In the genomic region with DNA sequence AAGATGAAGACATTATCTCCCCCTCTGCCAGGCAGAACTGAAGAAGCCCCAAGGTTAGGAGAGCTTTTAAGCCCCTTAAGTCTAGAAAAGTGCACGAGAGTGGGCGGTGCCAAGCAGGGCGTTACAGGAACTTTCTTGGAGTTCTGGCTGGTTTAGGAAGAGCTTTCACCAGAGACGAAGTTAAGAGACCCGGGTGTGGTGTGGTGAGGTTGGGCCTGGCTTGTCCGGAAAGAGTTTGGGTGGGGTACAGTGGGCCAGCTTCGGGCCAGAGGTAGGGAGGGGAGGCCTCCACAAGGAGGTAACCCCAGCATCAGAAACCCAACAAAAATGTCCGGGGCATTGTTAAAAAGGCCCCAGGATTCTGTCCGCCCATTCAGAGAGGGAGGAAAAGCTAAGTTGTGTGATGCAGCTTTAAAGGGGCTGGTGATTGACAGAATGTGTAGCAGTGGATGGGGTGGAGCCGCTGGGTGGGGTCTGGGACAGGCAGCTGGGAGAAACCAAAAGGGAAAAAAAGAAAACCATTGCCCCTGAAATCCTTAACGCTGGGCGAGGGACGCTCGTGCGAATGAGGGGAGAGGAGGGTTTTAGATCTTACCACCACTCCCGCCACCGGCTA, we compare ENCODE assay signal across 8 mouse cellular contexts. TPM values are rescaled to one million over a fixed set of nuclear protein-coding genes. Genes with fewer than 3 reads are reported as not detected.
DNase-seq lines count a peak whose midpoint lies in the region; ATAC-seq and TF ChIP-seq lines count a peak whose summit lies in the region.

A gene (plus strand): TSS at position 163 of the 616 bp plus-strand sequence.

- WGBS in embryonic facial prominence, embryonic 15.5 days: 21% methylated on average over 17 of the region's 17 CpGs
- 26% methylated on average over 17 of the region's 17 CpGs for WGBS in hindbrain, embryonic 14.5 days
- 16% methylated on average over 17 of the region's 17 CpGs for WGBS in limb, embryonic 14.5 days
- 25% methylated on average over 17 of the region's 17 CpGs for WGBS in midbrain, embryonic 15.5 days

- TF ChIP-seq CTCF in G1E (IDR thresholded peaks at IDR 0.05; ENCODE audit: low read depth, low read length): no peak

- H3K4me1 ChIP-seq in G1E (ENCODE audit: insufficient read depth, low read depth, low read length): no peaks in the 10 kb centered on the region
- no peaks in the 10 kb centered on the region for H3K4me1 ChIP-seq in embryonic facial prominence, embryonic 15.5 days
- H3K4me1 ChIP-seq in hindbrain, embryonic 14.5 days (replicated peaks; ENCODE audit: control insufficient read depth, insufficient read depth, low read length): no peaks in the 10 kb centered on the region
- no peaks in the 10 kb centered on the region for H3K4me1 ChIP-seq in limb, embryonic 14.5 days (ENCODE audit: control insufficient read depth, insufficient read depth, low read length)
- H3K4me1 ChIP-seq in midbrain, embryonic 15.5 days: 0 out of 2 replicates have a peak, but pooled peaks cover 3% of the 10 kb centered on the region

- H3K27ac ChIP-seq in embryonic facial prominence, embryonic 15.5 days (replicated peaks): peak within 1 kb of the TSS; percentile 55
- peak within 1 kb of the TSS; percentile 84 for H3K27ac ChIP-seq in hindbrain, embryonic 14.5 days
- no peak within 1 kb of the TSS for H3K27ac ChIP-seq in limb, embryonic 14.5 days (replicated peaks; ENCODE audit: low read depth, low read length)
- H3K27ac ChIP-seq in midbrain, embryonic 15.5 days: peak within 1 kb of the TSS; percentile 86

- H3K9ac ChIP-seq in embryonic facial prominence, embryonic 15.5 days: peak within 1 kb of the TSS; percentile 23; the same call in 1 of the 2 replicates
- peak within 1 kb of the TSS; percentile 73 for H3K9ac ChIP-seq in hindbrain, embryonic 14.5 days
- peak within 1 kb of the TSS; percentile 56 for H3K9ac ChIP-seq in limb, embryonic 14.5 days (ENCODE audit: low read depth, low read length, severe bottlenecking)
- H3K9ac ChIP-seq in midbrain, embryonic 15.5 days: peak within 1 kb of the TSS; percentile 64

- no peaks in the 10 kb centered on the region for H3K36me3 ChIP-seq in G1E (replicated peaks)
- no peaks in the 10 kb centered on the region for H3K36me3 ChIP-seq in embryonic facial prominence, embryonic 15.5 days
- no peaks in the 10 kb centered on the region for H3K36me3 ChIP-seq in hindbrain, embryonic 14.5 days (replicated peaks; ENCODE audit: control insufficient read depth, insufficient read depth)
- no peaks in the 10 kb centered on the region for H3K36me3 ChIP-seq in limb, embryonic 14.5 days (ENCODE audit: control insufficient read depth, insufficient read depth, low read length)
- no peaks in the 10 kb centered on the region for H3K36me3 ChIP-seq in midbrain, embryonic 15.5 days (replicated peaks)

- no peak for DNase-seq in cerebellum, postnatal 4 days (ENCODE audit: low spot score in 2 of 2)
- DNase-seq in G1E (ENCODE audit: low spot score): no peak
- no peak for DNase-seq in hindbrain, embryonic 14.5 days (ENCODE audit: low spot score)
- no peak for DNase-seq in limb, embryonic 14.5 days (ENCODE audit: low spot score)
- no peak for DNase-seq in gastrocnemius, postnatal 10 days

- H3K4me2 ChIP-seq in embryonic facial prominence, embryonic 15.5 days (replicated peaks): peak within 1 kb of the TSS; percentile 54
- H3K4me2 ChIP-seq in hindbrain, embryonic 14.5 days (replicated peaks): peak within 1 kb of the TSS; percentile 60
- peak within 1 kb of the TSS; percentile 55 for H3K4me2 ChIP-seq in limb, embryonic 14.5 days (replicated peaks; ENCODE audit: low read depth, low read length, severe bottlenecking)
- H3K4me2 ChIP-seq in midbrain, embryonic 15.5 days: peak within 1 kb of the TSS; percentile 55

- H3K4me3 ChIP-seq in G1E (ENCODE audit: low read depth, low read length): peak within 1 kb of the TSS; percentile 30; the same call in 1 of the 2 replicates
- peak within 1 kb of the TSS; percentile 57 for H3K4me3 ChIP-seq in embryonic facial prominence, embryonic 15.5 days (replicated peaks)
- H3K4me3 ChIP-seq in hindbrain, embryonic 14.5 days (replicated peaks; ENCODE audit: low read length): peak within 1 kb of the TSS; percentile 56
- peak within 1 kb of the TSS; percentile 49 for H3K4me3 ChIP-seq in limb, embryonic 14.5 days (replicated peaks; ENCODE audit: low read length)
- H3K4me3 ChIP-seq in midbrain, embryonic 15.5 days: peak within 1 kb of the TSS; percentile 61

- TF ChIP-seq POLR2A in limb, embryonic 14.5 days (IDR thresholded peaks at IDR 0.05; ENCODE audit: borderline replicate concordance, extremely low read depth, insufficient read depth, insufficient read length): no peak

- H3K27me3 ChIP-seq in G1E (ENCODE audit: insufficient read depth, low read length): no peaks in the 10 kb centered on the region
- H3K27me3 ChIP-seq in embryonic facial prominence, embryonic 15.5 days: peaks cover 7% of the 10 kb centered on the region; the same call in 1 of the 2 replicates
- H3K27me3 ChIP-seq in hindbrain, embryonic 14.5 days (ENCODE audit: control insufficient read depth, insufficient read depth, low read length): 0 out of 2 replicates have a peak, but pooled peaks cover 3% of the 10 kb centered on the region
- no peaks in the 10 kb centered on the region for H3K27me3 ChIP-seq in limb, embryonic 14.5 days (ENCODE audit: control insufficient read depth, insufficient read depth, low read length)
- H3K27me3 ChIP-seq in midbrain, embryonic 15.5 days (replicated peaks): no peaks in the 10 kb centered on the region

- ATAC-seq in cerebellum, adult (ENCODE audit: insufficient number of reproducible peaks, low FRiP score, low TSS enrichment): peak; percentile 60; the same call in 1 of the 2 replicates
- no peak for ATAC-seq in G1E (ENCODE audit: extremely low read depth, insufficient number of reproducible peaks, low FRiP score, poor library complexity, severe bottlenecking)
- ATAC-seq in embryonic facial prominence, embryonic 15.5 days (ENCODE audit: insufficient number of reproducible peaks, low FRiP score, low TSS enrichment, low read depth): peak; percentile 47; the same call in 1 of the 2 replicates
- ATAC-seq in hindbrain, embryonic 14.5 days (ENCODE audit: low FRiP score): peak; percentile 60; the same call in 1 of the 2 replicates
- ATAC-seq in limb, embryonic 14.5 days (ENCODE audit: low FRiP score, low read depth): peak; percentile 65; the same call in 1 of the 2 replicates
- peak; percentile 88 for ATAC-seq in midbrain, embryonic 15.5 days (replicated peaks)

- no peaks in the 10 kb centered on the region for H3K9me3 ChIP-seq in G1E (replicated peaks)
- H3K9me3 ChIP-seq in embryonic facial prominence, embryonic 15.5 days (replicated peaks): no peaks in the 10 kb centered on the region
- no peaks in the 10 kb centered on the region for H3K9me3 ChIP-seq in hindbrain, embryonic 14.5 days (ENCODE audit: control insufficient read depth, low read length)
- no peaks in the 10 kb centered on the region for H3K9me3 ChIP-seq in limb, embryonic 14.5 days (ENCODE audit: control insufficient read depth, low read length)
- no peaks in the 10 kb centered on the region for H3K9me3 ChIP-seq in midbrain, embryonic 15.5 days

RNA-seq across cellular contexts. Expression of the gene that starts here (rescaled TPM):
- not detected in 2 replicates for total RNA-seq in G1E (2014; fragmentation: Nextera tagmentation)
- total RNA-seq in G1E (2017): 0.05 TPM in 1 of 2 replicates, not detected in the other
- not detected in 2 replicates for polyA plus RNA-seq in G1E (2012)
- polyA plus RNA-seq in embryonic facial prominence, embryonic 15.5 days (2015; fragmentation: Nextera tagmentation; extraction: Ambion mirVana): 1.9 and 2.1 TPM in 2 replicates
- 5.9 and 7.9 TPM in 2 replicates for polyA plus RNA-seq in hindbrain, embryonic 14.5 days (2014; fragmentation: Nextera tagmentation; extraction: Ambion mirVana)
- 3.9 and 5.1 TPM in 2 replicates for polyA plus RNA-seq in limb, embryonic 14.5 days (2012; rRNA removed)
- polyA plus RNA-seq in limb, embryonic 14.5 days (2014; fragmentation: Nextera tagmentation; extraction: Ambion mirVana): 1.3 and 1.9 TPM in 2 replicates
- polyA plus RNA-seq in midbrain, embryonic 15.5 days (2015; fragmentation: Nextera tagmentation; extraction: Ambion mirVana): 5.1 and 6.4 TPM in 2 replicates
- total RNA-seq in gastrocnemius, postnatal 10 days (2021): 1 to 10 TPM in 1 of 2 experiments, under 1 TPM in 1; 0.54 to 1.2 TPM

Comparison
In these comparisons a context has a peak if more than half of its experiments do, and no peak if none do; other contexts are left out.
1. H3K9ac ChIP-seq: peak in every context shown above with its lines; median percentile 73 in hindbrain, embryonic 14.5 days; 64 in midbrain, embryonic 15.5 days; 56 in limb, embryonic 14.5 days; 23 in embryonic facial prominence, embryonic 15.5 days.